Mouse (Mus musculus) telencephalon, adult 2 months (tissue): Measurements from ENCODE around the gene Setd1a.
"Not testable (repeated sequence)": the region's sequence is repeated elsewhere in the genome, so short reads cannot be mapped to it uniquely, and the experiment has no call there.

ENCODE experiments used
- DNase-seq: peaks from one replicate; pipeline ENCODE4 v3.0.0-alpha.2; 2011; ENCODE audit warnings: low read depth, low spot score

Gene Setd1a

DNA sequence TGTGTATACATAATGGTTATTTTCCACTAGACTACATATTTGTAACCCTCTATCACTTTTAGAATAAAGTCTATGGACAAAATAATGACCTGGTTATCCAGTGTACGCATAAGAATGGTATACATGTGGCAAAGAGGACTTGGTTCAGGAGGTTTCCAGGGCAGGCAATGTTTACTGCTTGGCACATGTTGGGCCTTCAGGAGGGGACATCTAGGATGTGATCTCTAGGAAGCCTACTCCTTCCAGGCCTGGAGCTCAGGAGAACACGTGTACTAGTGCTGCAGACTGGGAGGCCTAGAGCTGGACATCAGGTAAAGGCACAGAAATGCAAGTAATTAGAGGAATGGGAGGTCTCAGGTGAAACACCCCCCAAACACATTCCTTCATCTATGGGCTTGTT is 59.1 kb downstream of the Setd1a start:
- DNase-seq: no peak

DNA sequence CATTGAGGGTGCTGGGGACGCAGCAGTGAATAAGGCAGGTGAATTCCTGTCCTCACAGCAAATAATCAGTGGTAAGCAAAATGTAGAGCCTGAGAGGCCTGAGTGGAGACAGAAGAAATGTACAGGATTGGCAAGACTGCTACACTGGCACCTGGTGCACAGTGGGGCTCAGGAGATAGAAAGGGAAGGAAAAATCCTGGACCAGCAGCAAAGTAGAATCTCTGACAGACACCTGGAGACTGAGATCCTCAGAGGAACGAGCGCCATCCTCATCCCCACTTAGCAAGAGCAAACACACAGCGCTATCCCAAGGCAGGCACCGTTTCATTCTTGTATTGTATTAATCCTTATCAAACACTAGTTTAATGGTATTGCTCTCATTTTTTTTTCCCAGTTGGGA is 61.0 kb downstream of the Setd1a start:
- no peak for DNase-seq

DNA sequence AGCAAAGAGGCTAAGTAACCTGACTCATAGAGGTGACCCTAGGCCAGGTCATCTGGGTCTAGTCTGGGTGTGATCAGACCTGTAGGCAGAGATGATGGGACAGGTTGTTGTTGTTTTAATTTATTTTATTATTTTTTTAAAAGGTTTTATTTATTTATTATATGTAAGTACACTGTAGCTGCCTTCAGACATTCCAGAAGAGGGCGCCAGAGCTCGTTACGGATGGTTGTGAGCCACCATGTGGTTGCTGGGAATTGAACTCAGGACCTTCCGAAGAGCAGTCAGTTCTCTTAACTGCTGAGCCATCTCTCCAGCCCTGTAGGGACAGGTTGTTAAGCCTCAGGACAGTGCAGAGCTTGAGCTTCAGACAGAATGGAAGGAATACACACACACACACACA is 61.4 kb downstream of the Setd1a start:
- not testable (repeated sequence) for DNase-seq

DNA sequence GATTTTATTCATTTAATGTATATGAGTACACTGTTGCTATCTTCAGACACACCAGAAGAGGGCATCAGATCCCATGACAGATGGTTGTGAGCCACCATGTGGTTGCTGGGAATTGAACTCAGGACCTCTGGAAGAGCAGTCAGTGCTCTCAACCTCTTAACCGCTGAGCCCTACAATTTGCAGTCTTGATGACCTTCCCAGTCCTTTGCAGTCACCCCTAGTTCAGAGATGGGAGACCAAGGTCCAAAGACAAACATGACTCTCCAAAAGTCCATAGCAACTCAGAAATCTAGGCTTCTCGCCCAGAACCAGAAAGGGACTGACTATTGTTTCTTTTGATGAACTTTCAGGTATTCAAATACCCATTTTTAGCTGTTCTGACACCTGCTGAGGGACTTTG is 63.6 kb downstream of the Setd1a start:
- DNase-seq: not testable (repeated sequence)

- peak; percentile 85 for DNase-seq
Observed at GRCm38 (mm10) chr7:127840886-127841285, 64.4 kb downstream of the Setd1a start.

DNA sequence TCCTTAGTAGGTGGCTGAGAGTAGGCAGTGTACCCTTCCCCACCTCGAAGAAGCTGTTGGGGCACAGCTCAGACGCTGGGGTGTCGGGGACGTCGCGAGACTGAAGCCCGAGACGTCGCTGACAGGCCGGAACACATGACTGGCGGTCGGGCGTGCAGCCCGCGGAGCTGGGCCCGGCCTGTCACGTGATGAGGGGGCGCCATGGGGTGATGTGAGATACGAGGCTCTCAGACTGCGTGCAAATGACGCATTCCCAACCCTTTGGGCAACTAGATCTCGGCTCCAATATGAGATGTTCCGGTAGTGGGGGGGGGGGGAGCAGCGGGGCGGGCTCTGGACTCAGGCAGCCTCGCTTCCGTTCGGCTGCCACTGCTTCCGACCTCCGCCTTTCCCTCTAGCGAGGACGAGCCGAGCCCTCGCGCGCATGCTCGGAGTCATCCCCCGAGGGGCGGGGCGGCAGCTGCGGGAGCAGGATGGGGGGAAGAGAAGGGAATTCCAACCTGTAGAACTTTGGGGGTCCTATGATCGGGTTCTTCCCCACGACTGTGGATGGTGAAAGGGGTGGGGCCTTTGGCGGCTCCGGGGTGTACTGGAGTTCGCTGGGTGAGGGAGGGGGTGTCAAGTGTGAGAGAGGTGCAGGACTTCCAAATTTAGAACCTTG is 65.0 kb downstream of the Setd1a start:
- peak; percentile 97 for DNase-seq

DNA sequence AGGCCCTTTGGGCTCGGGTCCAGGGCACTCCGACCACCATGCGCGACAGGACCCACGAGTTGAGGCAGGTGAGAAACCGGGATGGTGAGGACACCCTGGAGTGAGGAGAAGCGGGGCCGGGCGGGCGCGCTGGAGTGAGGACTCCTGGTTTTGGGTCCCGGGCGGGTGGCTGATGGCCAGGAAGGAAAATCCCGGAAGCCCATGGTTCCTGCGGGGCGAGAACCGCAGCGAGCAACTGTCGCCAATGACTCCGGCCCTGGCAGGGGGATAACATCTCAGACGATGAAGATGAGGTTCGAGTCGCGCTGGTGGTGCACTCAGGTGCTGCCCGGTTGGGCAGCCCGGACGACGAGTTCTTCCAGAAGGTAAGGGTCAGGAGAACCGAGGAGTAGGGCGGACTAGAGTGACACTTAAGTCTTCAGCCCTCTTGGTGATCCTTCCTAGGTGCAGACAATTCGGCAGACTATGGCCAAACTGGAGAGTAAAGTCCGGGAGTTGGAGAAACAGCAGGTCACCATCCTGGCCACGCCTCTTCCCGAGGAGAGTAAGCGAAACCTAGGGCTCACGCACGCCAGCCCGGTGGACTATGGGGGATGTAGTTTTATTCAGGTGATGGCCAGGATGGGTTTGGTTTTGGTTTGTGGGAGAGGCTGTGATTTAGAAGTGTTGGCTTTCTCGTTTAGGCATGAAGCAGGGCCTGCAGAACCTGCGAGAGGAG is 65.7 kb downstream of the Setd1a start:
- peak; percentile 71 for DNase-seq
